Mouse (Mus musculus): ENCODE data around the gene Neurog1. TPM values are rescaled to one million over a fixed set of nuclear protein-coding genes. Genes with fewer than 3 reads are reported as not detected.

The Neurog1 gene
- total RNA-seq (2017) = not detected in 2 replicates

DNA sequence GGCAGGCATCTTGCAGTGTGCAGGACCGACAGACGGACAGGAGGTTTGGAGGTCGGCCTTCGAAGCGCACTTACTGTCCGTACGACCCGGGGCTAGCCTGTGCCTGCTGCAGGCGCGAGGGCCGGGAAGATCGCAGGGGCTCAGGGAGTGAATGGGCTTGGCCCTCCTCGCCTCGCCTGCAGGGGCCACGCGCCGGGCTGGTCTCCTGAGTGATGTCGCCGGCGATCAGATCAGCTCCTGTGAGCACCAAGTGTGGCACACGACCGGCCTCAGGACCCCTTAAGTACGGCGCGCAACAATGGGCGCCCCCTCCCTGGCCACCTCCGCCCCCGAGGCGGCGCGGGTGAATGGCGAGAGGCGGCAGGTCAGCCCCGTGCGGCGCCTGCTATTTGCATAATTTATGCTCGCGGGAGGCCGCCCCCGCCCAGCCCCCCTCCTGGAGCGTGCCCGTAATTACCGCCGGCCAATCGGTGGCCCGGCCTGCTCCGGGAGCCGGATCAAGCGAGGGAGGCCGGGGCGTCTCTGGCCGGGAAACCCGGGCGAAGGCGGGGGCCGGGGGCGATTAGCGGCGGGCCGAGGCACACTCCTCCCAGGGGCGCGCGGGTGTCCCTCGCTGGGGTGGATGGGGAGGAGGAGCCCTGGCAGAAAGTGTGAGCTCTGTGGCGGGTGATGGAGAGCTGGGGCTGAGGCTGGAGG lies at the start of gene Neurog1:
Gene Neurog1, minus strand, starts transcription at position 240 of the 696 bp plus-strand sequence.
- no peak for ATAC-seq (replicated peaks; ENCODE audit: low read depth, poor library complexity, severe bottlenecking)

DNA sequence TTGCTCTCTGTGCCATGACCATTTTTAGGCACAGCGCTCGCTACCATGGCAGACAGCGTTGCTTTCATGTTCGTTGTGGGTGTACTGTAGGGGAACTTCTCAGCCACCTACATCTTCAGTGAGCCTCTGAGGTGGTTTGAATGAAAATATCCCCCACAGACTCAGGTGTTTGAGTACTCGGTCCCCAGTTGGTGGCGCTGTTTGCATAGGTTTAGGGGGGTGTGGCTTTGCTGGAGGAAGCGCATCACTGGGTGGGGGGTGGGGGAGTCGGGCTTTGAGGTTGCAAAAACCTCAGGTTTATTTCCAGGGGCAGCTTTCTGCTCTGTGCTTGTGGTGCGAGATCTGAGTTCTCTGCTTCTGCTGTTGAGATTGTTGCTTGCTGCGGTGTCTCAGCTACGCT lies 47.4 kb upstream of the Neurog1 start:
- ATAC-seq (replicated peaks; ENCODE audit: low read depth, poor library complexity, severe bottlenecking) = no peak

DNA sequence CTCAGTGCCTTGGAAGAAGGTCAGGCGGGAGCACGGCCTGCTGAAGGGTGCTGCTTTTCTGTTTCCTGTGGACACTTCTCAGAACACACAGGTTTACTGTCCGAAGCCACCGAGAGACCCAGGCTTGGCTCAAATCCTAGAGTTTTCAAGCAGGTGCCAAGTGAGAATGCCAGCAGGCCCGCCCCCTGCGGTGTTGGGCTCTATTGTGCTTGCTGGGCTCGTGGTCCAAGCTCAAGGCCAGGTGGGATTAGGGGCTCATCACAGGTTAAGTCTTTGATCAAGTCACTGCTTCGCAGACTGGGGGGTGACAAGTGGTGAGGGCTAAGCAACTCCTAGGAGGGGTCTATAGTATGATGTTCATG lies 44.7 kb upstream of the Neurog1 start:
- no peak for ATAC-seq (replicated peaks; ENCODE audit: low read depth, poor library complexity, severe bottlenecking)

DNA sequence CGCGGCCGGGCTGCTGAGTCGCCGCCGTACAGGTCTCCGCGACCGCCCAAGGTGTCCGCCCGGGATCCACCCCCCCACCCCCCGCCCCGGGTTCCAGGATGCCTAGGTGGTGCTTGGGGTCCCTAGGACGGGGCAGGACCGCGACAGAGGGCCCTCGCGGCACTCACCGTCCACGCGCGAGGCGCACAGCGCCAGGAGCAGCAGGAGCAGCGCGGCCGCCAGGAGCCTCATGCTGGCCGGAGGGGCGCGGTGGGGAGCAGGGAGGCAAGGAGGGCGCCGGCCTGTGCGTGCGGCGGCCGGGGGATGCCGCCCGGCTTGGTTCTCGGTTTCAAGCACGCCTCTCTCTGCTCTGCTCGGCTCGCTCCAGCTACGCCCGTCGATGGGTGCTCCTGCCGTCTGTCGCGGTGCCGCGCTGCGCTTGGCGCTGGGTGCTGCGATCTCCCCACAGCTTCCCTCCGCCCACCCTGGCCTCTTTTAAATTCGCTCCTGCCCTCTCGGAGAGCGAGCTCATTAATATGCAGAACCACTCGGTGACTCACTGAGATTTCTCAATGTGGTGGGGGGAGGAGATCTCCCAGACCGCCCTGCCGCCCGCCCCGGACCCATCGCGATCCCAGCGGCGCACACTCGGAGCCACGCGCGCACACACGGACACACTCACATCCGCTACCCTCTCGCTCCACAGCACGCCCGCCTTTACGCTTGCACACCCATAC lies 44.1 kb upstream of the Neurog1 start, which contains the start of gene Cxcl14:
Gene Cxcl14, minus strand, starts transcription at position 609 of the 716 bp plus-strand sequence.
- ATAC-seq (replicated peaks; ENCODE audit: low read depth, poor library complexity, severe bottlenecking) = no peak

DNA sequence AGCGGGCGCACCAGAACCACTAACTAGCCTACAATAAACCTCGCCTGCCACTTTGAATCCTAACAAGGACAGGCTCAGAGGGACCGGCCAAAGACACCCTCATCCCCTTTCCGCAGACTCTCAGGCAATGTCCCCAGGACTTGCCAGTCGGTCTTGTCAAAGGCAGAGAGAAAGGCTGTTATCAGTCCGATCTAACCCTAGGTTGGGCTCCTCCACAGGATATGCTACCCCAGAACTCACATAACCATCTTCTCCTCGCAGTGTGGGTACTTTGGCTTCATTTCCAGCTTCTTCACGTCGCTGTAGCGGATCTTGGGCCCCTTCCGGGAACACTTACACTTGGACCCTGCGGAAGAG lies 43.6 kb upstream of the Neurog1 start:
- no peak for ATAC-seq (replicated peaks; ENCODE audit: low read depth, poor library complexity, severe bottlenecking)

DNA sequence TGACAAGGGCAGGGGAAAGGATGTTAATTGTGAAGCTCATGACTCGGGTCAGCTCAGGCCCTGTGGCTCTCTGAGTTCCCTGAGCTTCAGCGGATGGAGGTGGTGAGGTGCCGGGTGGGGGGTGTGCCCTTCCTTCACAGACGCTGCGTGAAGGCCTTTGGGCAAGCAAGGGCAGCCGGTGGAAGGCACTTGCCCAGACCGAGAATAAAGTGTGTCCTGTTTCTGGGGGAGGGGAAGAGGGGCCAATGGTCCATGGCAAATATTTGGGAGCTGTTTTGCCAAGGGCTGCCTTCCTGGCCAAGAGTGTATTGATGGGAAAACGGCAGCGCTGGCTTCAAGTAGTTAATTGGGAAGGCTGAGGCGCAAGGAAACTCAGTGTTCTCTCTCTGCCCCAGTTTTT lies 42.9 kb upstream of the Neurog1 start:
- no peak for ATAC-seq (replicated peaks; ENCODE audit: low read depth, poor library complexity, severe bottlenecking)

DNA sequence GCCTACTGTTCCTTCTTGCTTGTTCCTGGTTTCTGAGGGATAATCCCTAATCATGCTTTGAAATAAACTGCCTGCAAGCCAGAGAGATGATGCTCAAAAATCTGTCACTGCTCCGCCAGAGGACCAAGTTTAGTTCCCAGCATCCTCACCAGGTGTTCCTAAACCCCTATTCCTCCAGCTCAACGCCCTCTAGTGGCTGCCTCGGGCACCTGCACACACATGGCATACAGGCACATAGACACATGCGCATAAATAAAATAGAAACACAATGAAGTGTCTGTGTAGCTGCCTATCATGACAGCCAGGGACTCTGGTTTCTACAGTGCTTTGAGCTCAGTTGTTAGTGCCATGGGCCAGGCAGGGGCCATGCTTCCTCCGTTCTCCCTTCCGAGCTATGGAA lies 38.0 kb upstream of the Neurog1 start:
- ATAC-seq (replicated peaks; ENCODE audit: low read depth, poor library complexity, severe bottlenecking) = no peak

DNA sequence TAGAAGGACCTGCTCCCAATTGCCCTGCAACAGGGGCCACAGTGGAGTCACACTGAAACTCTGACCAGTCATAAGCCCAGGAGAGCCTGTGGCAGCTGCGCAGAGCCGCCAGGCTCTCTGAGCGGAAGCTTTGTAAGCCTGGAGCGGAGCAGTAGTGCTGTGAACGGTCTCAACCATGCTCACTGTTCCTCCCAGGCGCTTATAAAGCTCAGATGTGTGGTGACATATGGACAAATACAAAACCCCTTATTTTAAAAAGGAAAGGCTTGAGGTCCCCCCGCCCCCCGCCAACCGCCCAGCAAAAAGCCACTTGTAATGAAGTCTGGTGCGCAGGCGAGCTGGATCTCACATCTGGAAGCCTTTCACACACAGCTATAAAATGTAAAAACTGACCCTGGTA lies 37.3 kb upstream of the Neurog1 start:
- no peak for ATAC-seq (replicated peaks; ENCODE audit: low read depth, poor library complexity, severe bottlenecking)

DNA sequence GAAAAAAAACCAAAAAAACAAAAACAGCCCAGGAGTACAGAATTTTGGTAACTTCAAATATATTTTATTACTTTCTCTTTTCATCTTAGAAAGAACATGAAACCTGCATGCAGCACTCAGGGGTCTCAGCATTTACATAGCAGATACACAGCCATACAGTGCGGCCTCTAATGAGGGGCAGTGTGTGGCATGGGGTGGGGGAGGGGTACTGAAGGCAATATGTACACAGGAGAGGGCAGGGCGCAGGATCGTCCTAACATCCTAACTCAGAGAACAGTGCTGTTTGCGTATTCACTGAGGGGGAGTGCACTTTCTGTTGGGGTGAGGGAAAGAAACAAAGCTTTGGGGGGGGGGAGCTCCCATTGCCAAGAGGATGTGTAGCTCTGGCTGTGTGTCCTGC lies 36.6 kb upstream of the Neurog1 start:
- no peak for ATAC-seq (replicated peaks; ENCODE audit: low read depth, poor library complexity, severe bottlenecking)

DNA sequence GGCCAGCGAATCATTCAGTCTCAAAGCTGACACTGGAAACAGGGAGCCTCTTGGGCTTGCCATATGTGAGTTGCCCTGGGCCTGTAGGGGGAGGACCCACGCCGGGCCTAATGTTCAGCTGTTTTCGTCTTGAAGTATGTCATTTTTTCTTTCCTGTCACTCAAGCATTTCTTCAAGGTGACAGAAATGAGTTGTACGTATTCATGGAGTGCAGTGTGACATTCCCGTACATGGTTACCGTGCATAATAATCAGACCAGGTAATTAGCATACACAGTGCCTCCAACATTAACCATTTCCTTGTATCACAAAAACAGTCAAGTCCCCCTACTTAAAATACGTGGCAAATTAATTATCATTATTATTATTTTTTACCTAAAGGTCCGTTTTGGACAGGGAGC lies 35.1 kb upstream of the Neurog1 start:
- no peak for ATAC-seq (replicated peaks; ENCODE audit: low read depth, poor library complexity, severe bottlenecking)

DNA sequence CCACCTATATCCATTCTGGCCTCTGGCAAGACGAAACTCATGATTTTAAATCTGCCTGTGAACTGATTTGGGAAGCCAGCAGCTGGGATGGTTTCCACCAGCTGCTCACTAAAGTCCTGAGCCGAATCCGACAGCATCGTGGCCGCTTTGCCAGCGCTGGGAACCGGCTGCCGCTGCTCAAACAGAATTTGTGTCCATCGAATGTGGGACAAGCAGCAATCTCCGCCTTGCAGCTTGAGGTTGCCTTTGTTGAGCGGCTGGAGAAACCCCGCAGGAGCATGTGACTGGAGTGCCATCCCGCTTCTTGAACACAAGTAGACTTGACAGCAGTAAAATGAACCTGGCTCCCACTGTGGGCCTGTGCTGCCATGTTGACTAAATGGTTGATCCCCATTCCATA lies 31.4 kb upstream of the Neurog1 start:
- no peak for ATAC-seq (replicated peaks; ENCODE audit: low read depth, poor library complexity, severe bottlenecking)

DNA sequence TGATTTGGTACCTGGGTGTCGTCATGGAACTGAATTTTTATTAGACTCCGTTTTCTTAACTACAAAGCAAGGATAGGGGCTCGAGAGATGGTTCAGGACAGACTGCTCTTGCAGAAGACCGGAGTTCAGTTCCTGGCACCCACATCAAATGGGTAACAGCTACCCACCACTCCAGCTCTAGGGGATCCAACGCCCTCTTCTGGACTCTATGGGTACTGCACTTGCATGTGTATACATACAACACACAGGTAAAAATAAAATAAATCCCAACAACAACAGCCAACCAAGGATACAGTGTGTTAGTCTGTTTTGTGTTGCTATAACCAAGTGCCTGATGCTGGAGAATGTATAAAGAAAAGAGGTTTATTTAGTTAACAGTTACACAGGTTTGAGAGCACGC lies 28.4 kb upstream of the Neurog1 start:
- ATAC-seq (replicated peaks; ENCODE audit: low read depth, poor library complexity, severe bottlenecking) = no peak

DNA sequence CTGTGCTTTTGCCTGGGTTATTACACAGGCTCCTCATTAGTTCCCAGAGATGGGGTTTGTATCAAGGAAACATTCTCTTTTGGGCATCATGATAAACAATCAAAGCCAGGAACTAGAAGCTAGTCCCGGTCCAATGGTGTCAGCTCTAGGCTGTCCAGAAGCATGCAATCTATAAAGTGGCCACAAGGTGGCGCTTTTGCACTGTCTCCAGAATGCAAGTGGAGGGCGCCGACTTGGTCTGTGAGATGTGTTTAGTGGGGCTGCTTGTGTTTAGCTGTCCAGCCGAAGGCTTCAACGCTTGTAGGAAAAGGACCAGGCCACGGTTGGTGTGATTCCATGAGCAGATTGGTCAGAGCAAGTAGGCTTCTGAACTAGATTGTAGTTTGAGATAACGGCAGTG lies 27.5 kb upstream of the Neurog1 start:
- ATAC-seq (replicated peaks; ENCODE audit: low read depth, poor library complexity, severe bottlenecking) = peak; percentile 82

DNA sequence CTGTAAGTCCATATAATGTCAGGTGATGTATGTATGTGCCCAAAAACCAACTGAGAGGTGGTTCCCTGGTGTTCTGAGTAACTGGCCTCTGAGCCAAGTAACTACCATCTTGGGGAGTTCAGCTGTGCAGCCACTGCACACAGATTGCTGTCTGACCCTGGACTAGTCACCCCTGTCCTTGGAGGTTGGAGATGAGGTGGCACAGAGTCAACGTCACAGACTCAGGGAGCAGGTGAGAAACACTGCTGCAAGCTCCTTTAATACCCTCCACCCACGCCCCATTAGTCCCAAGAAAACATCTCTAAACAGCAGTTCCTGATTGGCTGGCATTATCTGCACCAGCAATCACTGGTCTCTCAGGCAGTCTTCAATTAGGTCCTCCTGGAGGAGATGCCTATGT lies 23.2 kb upstream of the Neurog1 start:
- no peak for ATAC-seq (replicated peaks; ENCODE audit: low read depth, poor library complexity, severe bottlenecking)

DNA sequence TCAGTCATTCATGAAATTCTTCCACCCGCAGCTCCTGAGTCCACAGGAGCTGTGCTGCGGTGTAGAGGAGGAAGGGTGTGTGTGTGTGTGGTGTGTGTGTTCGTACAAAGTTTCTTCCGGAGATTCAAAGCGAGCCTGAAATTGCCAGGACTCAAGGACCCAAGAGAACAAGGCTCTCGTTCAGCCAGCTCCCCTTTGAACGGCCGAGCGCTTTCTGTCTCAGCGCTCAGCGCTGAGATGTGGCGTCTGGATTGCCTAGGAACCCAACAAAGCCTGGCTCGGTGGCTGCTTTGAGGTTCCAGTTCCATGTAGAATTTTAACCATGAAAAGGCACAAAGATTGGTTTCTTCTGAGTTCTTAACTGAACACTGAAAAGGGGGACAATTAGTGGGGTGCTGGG lies 18.2 kb upstream of the Neurog1 start:
- ATAC-seq (replicated peaks; ENCODE audit: low read depth, poor library complexity, severe bottlenecking) = no peak

DNA sequence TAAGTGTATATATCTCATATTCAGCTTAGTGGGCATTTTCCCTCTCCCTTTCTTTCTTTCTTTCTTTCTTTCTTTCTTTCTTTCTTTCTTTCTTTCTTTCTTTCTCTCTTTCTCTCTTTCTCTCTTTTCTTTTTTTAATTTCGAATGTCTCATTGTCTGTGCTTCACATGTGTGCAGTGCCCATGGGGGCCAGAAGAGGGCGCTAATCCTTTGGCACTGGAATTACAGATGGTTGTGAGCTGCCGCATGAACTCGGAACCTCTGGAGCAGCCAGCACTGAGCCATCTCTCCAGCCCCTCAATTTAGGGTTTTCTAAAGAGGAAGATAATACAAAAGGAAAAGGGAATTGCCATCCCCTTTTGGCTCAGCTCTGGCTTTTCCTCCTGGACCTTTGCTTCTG lies 15.4 kb upstream of the Neurog1 start:
- no peak for ATAC-seq (replicated peaks; ENCODE audit: low read depth, poor library complexity, severe bottlenecking)

DNA sequence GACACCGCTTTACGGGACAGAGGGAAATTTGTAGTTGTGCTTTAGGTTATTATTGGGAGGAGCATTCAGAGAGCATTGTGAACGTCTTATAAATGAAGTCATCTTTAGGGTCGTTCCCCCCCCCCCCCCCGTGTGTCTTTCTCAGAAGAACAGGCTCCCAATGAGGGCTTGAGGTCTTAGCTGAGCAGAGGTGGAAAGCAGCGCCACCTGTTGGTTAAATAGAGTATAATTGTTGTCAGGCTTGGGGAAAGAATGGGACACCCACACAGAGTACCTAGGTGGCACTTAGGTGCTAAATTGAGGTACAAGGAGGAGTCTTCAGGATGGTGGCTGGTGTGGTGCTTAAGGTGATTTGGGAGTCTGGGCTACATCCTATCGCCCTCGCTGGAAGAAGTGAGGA lies 14.5 kb upstream of the Neurog1 start:
- ATAC-seq (replicated peaks; ENCODE audit: low read depth, poor library complexity, severe bottlenecking) = peak; percentile 71

DNA sequence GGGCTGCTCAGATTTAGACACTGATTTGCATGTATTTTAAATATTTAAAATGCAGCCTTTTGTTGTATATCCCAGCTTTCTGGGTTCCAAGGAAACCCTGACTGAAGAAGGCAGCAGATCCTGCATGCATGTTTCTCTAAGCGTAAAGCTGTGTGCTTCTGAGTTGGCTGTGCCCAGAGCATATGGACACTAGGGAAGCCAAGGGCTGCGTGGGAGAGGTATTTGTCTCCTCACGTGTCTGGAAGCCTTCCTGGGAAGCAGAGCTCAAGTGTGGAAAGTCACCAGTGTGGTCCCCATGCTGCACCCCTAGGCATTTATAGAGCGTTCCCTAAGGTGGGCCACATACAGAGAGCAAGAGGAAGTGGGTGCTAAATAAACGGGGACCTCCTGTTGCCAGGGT lies 13.7 kb upstream of the Neurog1 start:
- no peak for ATAC-seq (replicated peaks; ENCODE audit: low read depth, poor library complexity, severe bottlenecking)

DNA sequence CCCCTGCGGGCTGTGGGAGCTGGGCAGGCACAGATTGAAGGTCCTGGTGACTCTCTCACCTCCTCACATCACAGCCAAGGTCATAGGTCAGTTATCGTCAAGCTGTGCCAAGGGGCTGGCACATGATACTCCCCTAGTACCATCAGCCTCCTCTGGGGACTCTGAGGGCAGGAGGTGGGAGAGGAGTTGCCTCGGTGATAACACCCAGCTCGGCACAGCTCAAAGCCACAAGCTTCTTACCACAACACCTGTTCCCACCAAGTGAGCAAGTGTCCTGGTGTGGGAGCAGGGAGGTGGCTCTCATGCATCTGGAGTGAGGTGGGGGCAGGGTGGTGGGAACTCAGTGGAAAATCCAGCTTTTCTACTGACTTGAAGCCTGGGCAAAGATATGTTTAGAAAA lies 10.3 kb upstream of the Neurog1 start:
- no peak for ATAC-seq (replicated peaks; ENCODE audit: low read depth, poor library complexity, severe bottlenecking)

DNA sequence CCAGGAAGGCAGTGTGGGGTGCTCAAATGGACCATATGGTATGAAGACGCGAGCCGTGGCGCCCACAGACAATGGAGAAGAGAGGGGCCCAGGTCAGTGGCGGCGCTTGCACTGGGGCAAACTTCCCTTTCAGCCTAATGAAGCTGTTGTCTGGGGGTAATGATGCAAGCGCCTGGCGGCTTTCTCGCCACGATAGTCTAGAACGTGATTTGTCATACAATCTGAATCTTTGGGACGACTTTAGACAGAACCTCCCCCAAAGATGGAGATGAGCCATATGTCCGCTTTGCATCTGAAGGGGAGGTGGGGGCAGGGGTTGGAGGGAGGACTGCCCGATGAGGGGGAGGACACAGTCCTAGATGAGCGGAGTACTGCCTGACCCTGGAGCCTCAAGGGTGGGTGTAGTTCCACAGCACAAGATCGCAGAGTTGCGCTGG lies 8.4 kb upstream of the Neurog1 start:
- 0 out of 2 replicates have a peak, but pooled peaks have one; percentile 34 for ATAC-seq (replicated peaks; ENCODE audit: low read depth, poor library complexity, severe bottlenecking)

DNA sequence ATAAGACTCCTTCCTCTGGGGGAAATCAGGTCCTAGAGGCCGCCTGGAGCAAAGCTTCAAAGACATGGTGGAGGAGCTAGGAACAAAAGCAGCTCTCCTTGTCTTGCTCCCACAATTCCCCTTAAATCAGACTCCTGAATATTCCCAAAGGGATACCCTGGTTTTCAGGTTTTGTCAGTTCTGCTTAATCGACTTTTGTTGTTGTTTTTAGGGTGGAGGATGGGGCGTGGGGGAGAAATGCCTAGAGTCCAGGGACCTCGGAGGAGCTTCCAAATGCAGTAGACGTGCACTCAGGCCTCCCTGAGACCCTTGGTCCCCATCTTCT lies 7.9 kb upstream of the Neurog1 start:
- ATAC-seq (replicated peaks; ENCODE audit: low read depth, poor library complexity, severe bottlenecking) = no peak

Measured in common myeloid progenitor, adult 5-6 weeks (primary cell).